Comparison of ENCODE assay signal across 23 mouse cellular contexts in the genomic region with DNA sequence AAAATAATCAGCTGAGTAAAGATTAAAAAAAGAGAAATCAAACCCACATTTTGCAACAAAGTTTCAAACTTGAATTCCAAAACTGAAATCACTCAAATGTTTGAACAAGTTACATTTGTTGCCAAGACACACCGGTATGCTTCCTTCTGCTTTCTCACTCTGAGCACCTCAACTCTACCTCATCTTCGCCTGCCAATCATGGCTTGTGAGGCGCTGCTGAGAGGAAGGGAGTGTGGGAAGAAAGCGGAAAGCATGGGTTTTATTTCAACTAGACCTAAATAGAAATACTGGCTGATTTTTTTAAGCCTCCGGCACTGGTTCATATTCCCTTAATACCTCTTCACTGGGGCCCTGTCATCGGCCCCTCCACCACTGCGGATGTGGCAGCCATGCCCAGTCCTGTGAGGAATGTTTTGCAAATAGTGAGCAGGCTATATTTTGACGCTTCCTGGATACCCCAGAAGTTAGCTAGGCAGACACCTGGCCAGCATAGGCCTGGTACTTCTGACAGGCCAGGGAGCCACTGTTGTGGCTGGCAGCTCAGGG. TPM values are rescaled to one million over a fixed set of nuclear protein-coding genes. Genes with fewer than 3 reads are reported as not detected.
DNase-seq lines count a peak whose midpoint lies in the region; ATAC-seq lines count a peak whose summit lies in the region.
"Had no signal": no experiment of that assay in that cellular context is flagged by ENCODE, and none has a peak within 500 bp of the region (broad histone marks: within the 10 kb centered on the region; RNA-seq: fewer than 3 reads in every experiment).

No protein-coding gene starts in this region.

- no peak overlapping the region for H3K4me2 ChIP-seq in limb, embryonic 15.5 days
- H3K4me2 ChIP-seq: embryonic facial prominence, embryonic 12.5 days; heart, embryonic 13.5 days; hindbrain, embryonic 14.5 days had no signal

- no peak overlapping the region for H3K9ac ChIP-seq in limb, embryonic 15.5 days
- H3K9ac ChIP-seq: embryonic facial prominence, embryonic 12.5 days; heart, embryonic 13.5 days; hindbrain, embryonic 14.5 days had no signal

- H3K36me3 ChIP-seq in limb, embryonic 15.5 days = no peaks in the 10 kb centered on the region
- H3K36me3 ChIP-seq in limb, embryonic 10.5 days = no peaks in the 10 kb centered on the region
- H3K36me3 ChIP-seq: embryonic facial prominence, embryonic 12.5 days; forebrain, embryonic 10.5 days; heart, embryonic 13.5 days; hindbrain, embryonic 10.5 days had no signal

- no peak overlapping the region for H3K27ac ChIP-seq in limb, embryonic 15.5 days
- H3K27ac ChIP-seq in limb, embryonic 10.5 days = no peak overlapping the region
- H3K27ac ChIP-seq: forebrain, embryonic 10.5 days; heart, embryonic 13.5 days; hindbrain, embryonic 10.5 days; hindbrain, embryonic 14.5 days had no signal

- no peaks in the 10 kb centered on the region for H3K27me3 ChIP-seq in limb, embryonic 15.5 days
- H3K27me3 ChIP-seq in limb, embryonic 10.5 days (ENCODE audit: low read depth, poor library complexity, severe bottlenecking) = 0 out of 2 replicates have a peak, but pooled peaks cover 6% of the 10 kb centered on the region
- H3K27me3 ChIP-seq: CH12.LX; embryonic facial prominence, embryonic 12.5 days; Patski had no signal

- peaks cover 15% of the 10 kb centered on the region for H3K4me1 ChIP-seq in limb, embryonic 15.5 days
- H3K4me1 ChIP-seq in limb, embryonic 10.5 days = peaks cover 17% of the 10 kb centered on the region; the same call in 1 of the 2 replicates
- H3K4me1 ChIP-seq: embryonic facial prominence, embryonic 12.5 days; heart, embryonic 13.5 days; hindbrain, embryonic 10.5 days had no signal

- DNase-seq in limb, embryonic 10.5 days (ENCODE audit: low spot score) = no peak
- peak; percentile 31 for DNase-seq in naive thymus-derived CD4-positive, alpha-beta T cell, adult 2 months (ENCODE audit: low read depth)
- DNase-seq in thymus, postnatal 25 days = peak; percentile 54
- no peak for DNase-seq in frontal cortex, postnatal 14 days (ENCODE audit: low spot score in 2 of 2)
- no peak for DNase-seq in left cerebral cortex, postnatal 25 days (ENCODE audit: low spot score in 2 of 2)
- DNase-seq in adrenal gland, postnatal 10 days = no peak
- DNase-seq: adrenal gland, adult 2 months; adrenal gland, postnatal 36 days; cerebellum, adult 2 months; cerebellum, postnatal 10 days; embryo, embryonic 11 days; gastrocnemius, postnatal 36 days; heart, adult 11 months had no signal

- no peak overlapping the region for H3K4me3 ChIP-seq in limb, embryonic 15.5 days
- no peak overlapping the region for H3K4me3 ChIP-seq in limb, embryonic 10.5 days
- H3K4me3 ChIP-seq: embryonic facial prominence, embryonic 12.5 days; erythroblast, embryonic 14.5 days; forebrain, embryonic 10.5 days; heart, embryonic 13.5 days; hindbrain, embryonic 10.5 days had no signal

- 67% methylated on average over 8 of the region's 8 CpGs for WGBS in limb, embryonic 15.5 days
- 88% methylated on average over 8 of the region's 8 CpGs for WGBS in limb, embryonic 10.5 days

- intact Hi-C loops in left cerebral cortex, postnatal 25 days (cut with DNase I) = no loop called here

- ATAC-seq in limb, embryonic 15.5 days (ENCODE audit: insufficient number of reproducible peaks, low FRiP score, low TSS enrichment, low read depth) = 0 out of 2 replicates have a peak, but pooled peaks have one; percentile 26
- ATAC-seq: forebrain, embryonic 14.5 days; Patski had no signal

- no peaks in the 10 kb centered on the region for H3K9me3 ChIP-seq in limb, embryonic 15.5 days
- no peaks in the 10 kb centered on the region for H3K9me3 ChIP-seq in limb, embryonic 10.5 days (replicated peaks)
- H3K9me3 ChIP-seq: embryonic facial prominence, embryonic 12.5 days; forebrain, embryonic 10.5 days; heart, embryonic 13.5 days; hindbrain, embryonic 10.5 days had no signal

RNA-seq across cellular contexts. Expression of gene Irf6, which starts 10.3 kb away (rescaled TPM):
- polyA plus RNA-seq in limb, embryonic 15.5 days (2015; fragmentation: Nextera tagmentation; extraction: Ambion mirVana) = 50.1 and 56.9 TPM in 2 replicates
- polyA plus RNA-seq in limb, embryonic 10.5 days (2016; fragmentation: Nextera tagmentation; extraction: Ambion mirVana) = 8.0 and 8.9 TPM in 2 replicates
- 1 to 10 TPM in 1 of 2 experiments, under 1 TPM in 1; 0.98 to 2.3 TPM for total RNA-seq in left cerebral cortex, postnatal 25 days (2021)
- total RNA-seq in adrenal gland, postnatal 10 days (2021) = 1 to 10 TPM; 3.2 to 5.1 TPM
- polyA plus RNA-seq: erythroblast, embryonic 14.5 days had no signal

RNA-seq across cellular contexts. Expression of gene Diexf, which starts 12.5 kb away (rescaled TPM):
- polyA plus RNA-seq in limb, embryonic 15.5 days (2015; fragmentation: Nextera tagmentation; extraction: Ambion mirVana) = 7.3 and 10.3 TPM in 2 replicates
- polyA plus RNA-seq in limb, embryonic 10.5 days (2016; fragmentation: Nextera tagmentation; extraction: Ambion mirVana) = 10.1 and 11.5 TPM in 2 replicates
- total RNA-seq in left cerebral cortex, postnatal 25 days (2021) = 10 to 100 TPM; 21.9 to 23.2 TPM
- total RNA-seq in adrenal gland, postnatal 10 days (2021) = 10 to 100 TPM; 14.8 to 16.6 TPM

RNA-seq across cellular contexts. Expression of gene A130010J15Rik, which starts 25.3 kb away (rescaled TPM):
- 16.5 and 18.1 TPM in 2 replicates for polyA plus RNA-seq in limb, embryonic 15.5 days (2015; fragmentation: Nextera tagmentation; extraction: Ambion mirVana)
- polyA plus RNA-seq in limb, embryonic 10.5 days (2016; fragmentation: Nextera tagmentation; extraction: Ambion mirVana) = 16.7 and 18.4 TPM in 2 replicates
- total RNA-seq in left cerebral cortex, postnatal 25 days (2021) = 1 to 10 TPM; 2.4 to 3.4 TPM
- total RNA-seq in adrenal gland, postnatal 10 days (2021) = 1 to 10 TPM; 3.4 to 4.8 TPM
- polyA plus RNA-seq: erythroblast, embryonic 14.5 days had no signal

RNA-seq across cellular contexts. Expression of gene Traf3ip3, which starts 58.9 kb away (rescaled TPM):
- 16.3 and 44.2 TPM in 2 replicates for polyA plus RNA-seq in limb, embryonic 15.5 days (2015; fragmentation: Nextera tagmentation; extraction: Ambion mirVana)
- 1.0 and 1.5 TPM in 2 replicates for polyA plus RNA-seq in limb, embryonic 10.5 days (2016; fragmentation: Nextera tagmentation; extraction: Ambion mirVana)
- total RNA-seq in left cerebral cortex, postnatal 25 days (2021) = 1 to 10 TPM; 1.0 to 3.1 TPM
- 1 to 10 TPM; 9.1 to 9.3 TPM for total RNA-seq in adrenal gland, postnatal 10 days (2021)
- polyA plus RNA-seq: erythroblast, embryonic 14.5 days; Patski had no signal

Comparison
In these comparisons a context has a peak if more than half of its experiments do, and no peak if none do; other contexts are left out.
1. DNase-seq: peak in naive thymus-derived CD4-positive, alpha-beta T cell, adult 2 months (single experiment) and thymus, postnatal 25 days (single experiment); none in limb, embryonic 10.5 days (single experiment), frontal cortex, postnatal 14 days (0 of 2), left cerebral cortex, postnatal 25 days (0 of 2) and adrenal gland, postnatal 10 days (single experiment).